Mouse (Mus musculus): ENCODE results near the gene Alpl. TPM values are rescaled to one million over a fixed set of nuclear protein-coding genes. Genes with fewer than 3 reads are reported as not detected.

Gene Alpl
- 1.7 and 2.3 TPM in 2 replicates for polyA plus RNA-seq (2015; fragmentation: Nextera tagmentation; extraction: Ambion mirVana)

GRCm38 (mm10) chr4:137795611-137796557, at the start of gene Alpl:
Alpl (minus strand) TSS chr4:137796384.

Other genes with a start within 250 kb of the Alpl start
- gene Ldlrad2, start 221.8 kb downstream of the Alpl start, polyA plus RNA-seq (2015; fragmentation: Nextera tagmentation; extraction: Ambion mirVana), result not detected in 2 replicates
- gene Usp48, start 202.6 kb downstream of the Alpl start, polyA plus RNA-seq (2015; fragmentation: Nextera tagmentation; extraction: Ambion mirVana), result 37.9 and 42.3 TPM in 2 replicates
- gene Rap1gap, start 131.7 kb downstream of the Alpl start, polyA plus RNA-seq (2015; fragmentation: Nextera tagmentation; extraction: Ambion mirVana), result 2.5 and 3.0 TPM in 2 replicates
- gene Ece1, start 65.9 kb upstream of the Alpl start, polyA plus RNA-seq (2015; fragmentation: Nextera tagmentation; extraction: Ambion mirVana), result 9.8 and 14.8 TPM in 2 replicates
- 12.5 and 17.4 TPM in 2 replicates for gene Eif4g3, start 196.6 kb upstream of the Alpl start, polyA plus RNA-seq (2015; fragmentation: Nextera tagmentation; extraction: Ambion mirVana)

All from spleen, postnatal 0 days (tissue).